Mouse (Mus musculus): ENCODE measurements at regions not wholly inside any gene's neighbourhood (a gene's known extent, or its start where the extent isn't known, plus 50 kb on each side); places are given as distances from the start of the nearest gene placed in this dataset.

GRCm38 (mm10) chr8:91997023-91997891, 195.4 kb upstream of the Irx3 start:
- Histone ChIP-seq H3ac (ENCODE audit: control insufficient read depth, insufficient read length, low read depth) (no peak overlapping the region), H3K79me3 (ENCODE audit: low read depth) (no peaks in the 10 kb centered on the region), H3K27me3 (ENCODE audit: control insufficient read depth, insufficient read depth, insufficient read length) (no peaks in the 10 kb centered on the region), H3K4me3 (ENCODE audit: insufficient read depth, poor library complexity, severe bottlenecking) (no peak overlapping the region), H3K36me3 (ENCODE audit: control insufficient read depth, insufficient read depth) (no peaks in the 10 kb centered on the region), H3K79me2 (ENCODE audit: control insufficient read depth, insufficient read depth) (no peaks in the 10 kb centered on the region)
- no peak for TF ChIP-seq CEBPB (IDR thresholded peaks at IDR 0.05; ENCODE audit: low read depth)
- no peak for TF ChIP-seq USF1 (IDR thresholded peaks at IDR 0.05; ENCODE audit: low read depth)
- no peak for TF ChIP-seq MYOD1 (IDR thresholded peaks at IDR 0.05; ENCODE audit: control insufficient read depth, insufficient read length, low read depth)
- no peak for TF ChIP-seq FOSL1 (IDR thresholded peaks at IDR 0.05; ENCODE audit: insufficient read depth, low read length, poor library complexity, severe bottlenecking)
- no peak for TF ChIP-seq MYOG (IDR thresholded peaks at IDR 0.05; ENCODE audit: control insufficient read depth, extremely low read depth, insufficient read length)
- no peak for TF ChIP-seq MAX (IDR thresholded peaks at IDR 0.05)
- no peak for TF ChIP-seq CTCF (IDR thresholded peaks at IDR 0.05; ENCODE audit: control insufficient read depth, insufficient read depth, insufficient read length)

DNA sequence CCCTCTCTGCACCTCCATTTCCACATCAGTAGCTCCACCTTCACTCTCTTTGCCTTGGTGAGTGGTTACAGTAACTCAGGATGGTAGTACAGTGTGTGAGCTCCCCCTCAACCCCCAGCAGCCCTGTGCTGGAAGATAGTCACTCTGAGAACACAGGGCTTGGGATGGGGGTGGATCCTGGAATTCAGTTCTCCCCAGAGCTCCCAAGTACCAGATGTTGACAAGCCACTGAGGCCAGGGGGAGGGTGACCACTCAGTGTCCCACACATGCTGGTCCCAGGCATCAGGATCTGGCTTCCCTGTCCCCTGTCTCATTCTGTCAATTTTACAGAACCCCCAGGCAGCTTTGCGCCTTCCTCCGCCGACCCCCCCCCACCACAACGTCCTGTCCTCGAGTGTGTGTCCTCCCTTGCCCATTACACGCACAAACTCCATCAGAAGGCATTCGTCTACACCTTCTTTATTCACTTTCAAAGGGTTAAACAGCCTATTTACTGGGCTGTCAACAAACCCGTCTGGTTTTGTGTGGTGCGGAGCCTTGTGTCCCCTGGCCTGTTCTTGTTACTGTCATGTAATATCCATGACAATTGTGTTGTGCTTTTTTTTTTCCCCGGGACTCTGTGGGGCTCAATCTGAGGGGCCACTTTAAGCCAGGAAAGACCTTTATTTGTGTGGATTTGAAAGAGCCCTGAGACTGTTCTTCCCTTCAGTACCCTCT, 194.6 kb upstream of the Irx3 start:
- H3K79me3 ChIP-seq (ENCODE audit: low read depth), result no peaks in the 10 kb centered on the region
- H3K36me3 ChIP-seq (ENCODE audit: control insufficient read depth, insufficient read depth), result no peaks in the 10 kb centered on the region
- H3ac ChIP-seq (ENCODE audit: control insufficient read depth, insufficient read length, low read depth), result no peak overlapping the region
- no peaks in the 10 kb centered on the region for H3K79me2 ChIP-seq (ENCODE audit: control insufficient read depth, insufficient read depth)
- H3K27me3 ChIP-seq (ENCODE audit: control insufficient read depth, insufficient read depth, insufficient read length), result no peaks in the 10 kb centered on the region
- TF ChIP-seq MYOG (IDR thresholded peaks at IDR 0.05; ENCODE audit: control insufficient read depth, extremely low read depth, insufficient read length) (no peak), MAX (IDR thresholded peaks at IDR 0.05) (no peak), MYOD1 (IDR thresholded peaks at IDR 0.05; ENCODE audit: control insufficient read depth, insufficient read length, low read depth) (no peak), USF1 (IDR thresholded peaks at IDR 0.05; ENCODE audit: low read depth) (no peak), CEBPB (IDR thresholded peaks at IDR 0.05; ENCODE audit: low read depth) (no peak), FOSL1 (IDR thresholded peaks at IDR 0.05; ENCODE audit: insufficient read depth, low read length, poor library complexity, severe bottlenecking) (no peak), CTCF (IDR thresholded peaks at IDR 0.05; ENCODE audit: control insufficient read depth, insufficient read depth, insufficient read length) (no peak)
- H3K4me3 ChIP-seq (ENCODE audit: insufficient read depth, poor library complexity, severe bottlenecking), result no peak overlapping the region

- Histone ChIP-seq H3ac (ENCODE audit: control insufficient read depth, insufficient read length, low read depth) (no peak overlapping the region), H3K79me3 (ENCODE audit: low read depth) (no peaks in the 10 kb centered on the region), H3K27me3 (ENCODE audit: control insufficient read depth, insufficient read depth, insufficient read length) (no peaks in the 10 kb centered on the region), H3K79me2 (ENCODE audit: control insufficient read depth, insufficient read depth) (no peaks in the 10 kb centered on the region), H3K4me3 (ENCODE audit: insufficient read depth, poor library complexity, severe bottlenecking) (no peak overlapping the region), H3K36me3 (ENCODE audit: control insufficient read depth, insufficient read depth) (no peaks in the 10 kb centered on the region)
- TF ChIP-seq MAX (IDR thresholded peaks at IDR 0.05) (no peak), USF1 (IDR thresholded peaks at IDR 0.05; ENCODE audit: low read depth) (no peak), FOSL1 (IDR thresholded peaks at IDR 0.05; ENCODE audit: insufficient read depth, low read length, poor library complexity, severe bottlenecking) (no peak), CEBPB (IDR thresholded peaks at IDR 0.05; ENCODE audit: low read depth) (no peak), MYOD1 (IDR thresholded peaks at IDR 0.05; ENCODE audit: control insufficient read depth, insufficient read length, low read depth) (no peak), MYOG (IDR thresholded peaks at IDR 0.05; ENCODE audit: control insufficient read depth, extremely low read depth, insufficient read length) (no peak), CTCF (IDR thresholded peaks at IDR 0.05; ENCODE audit: control insufficient read depth, insufficient read depth, insufficient read length) (no peak)
Measured at GRCm38 (mm10) chr8:91995407-91996144, 193.7 kb upstream of the Irx3 start.

DNA sequence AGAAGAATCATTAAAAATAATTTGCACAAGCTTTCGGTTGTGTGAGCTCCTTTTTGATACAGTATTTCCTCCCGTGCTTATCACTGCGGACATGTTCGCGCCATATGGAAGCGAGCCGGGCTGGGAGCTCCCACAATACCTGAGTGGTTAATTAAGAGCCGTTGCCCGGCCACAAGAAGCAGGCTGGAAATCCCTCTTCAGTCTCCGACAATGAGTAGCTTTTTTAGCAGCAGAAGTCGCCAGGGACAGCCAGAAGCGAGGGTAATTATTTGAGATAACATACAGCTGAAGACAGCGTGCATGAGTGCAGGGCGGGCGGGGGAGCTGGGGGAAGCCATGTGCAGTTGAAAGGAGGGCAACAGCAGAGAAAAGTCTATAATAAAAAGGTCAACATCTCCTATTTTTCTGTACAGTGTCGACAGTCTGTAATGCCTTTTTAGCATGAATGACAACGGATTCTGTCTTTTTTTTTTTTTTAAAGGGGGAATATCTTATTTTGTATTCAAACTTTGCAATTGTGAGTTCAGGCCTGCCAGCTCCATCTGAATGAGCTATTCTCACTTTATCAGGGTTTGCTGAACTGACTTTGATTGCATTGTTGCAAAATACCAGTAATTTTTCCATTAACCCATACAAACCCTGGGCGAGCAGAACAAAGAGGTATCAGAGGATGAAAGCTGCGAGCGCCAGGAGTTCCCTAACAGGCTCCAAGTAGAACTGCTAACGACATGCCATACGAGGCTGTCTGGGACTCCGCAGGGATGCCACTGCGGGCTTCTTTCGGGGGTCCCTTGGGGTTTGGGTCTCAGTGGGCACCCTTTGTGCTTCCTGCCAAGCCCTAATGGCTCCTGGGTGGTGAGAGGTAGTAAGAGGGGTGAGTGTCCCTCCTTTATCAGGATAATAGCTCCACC, 189.9 kb upstream of the Irx3 start:
- TF ChIP-seq CTCF (IDR thresholded peaks at IDR 0.05; ENCODE audit: control insufficient read depth, insufficient read depth, insufficient read length) (no peak), MYOD1 (IDR thresholded peaks at IDR 0.05; ENCODE audit: control insufficient read depth, insufficient read length, low read depth) (no peak), MYOG (IDR thresholded peaks at IDR 0.05; ENCODE audit: control insufficient read depth, extremely low read depth, insufficient read length) (no peak), FOSL1 (IDR thresholded peaks at IDR 0.05; ENCODE audit: insufficient read depth, low read length, poor library complexity, severe bottlenecking) (no peak), CEBPB (IDR thresholded peaks at IDR 0.05; ENCODE audit: low read depth) (no peak), MAX (IDR thresholded peaks at IDR 0.05) (no peak), USF1 (IDR thresholded peaks at IDR 0.05; ENCODE audit: low read depth) (no peak)
- Histone ChIP-seq H3K79me3 (ENCODE audit: low read depth) (no peaks in the 10 kb centered on the region), H3K79me2 (ENCODE audit: control insufficient read depth, insufficient read depth) (no peaks in the 10 kb centered on the region), H3K27me3 (ENCODE audit: control insufficient read depth, insufficient read depth, insufficient read length) (no peaks in the 10 kb centered on the region), H3K36me3 (ENCODE audit: control insufficient read depth, insufficient read depth) (no peaks in the 10 kb centered on the region), H3ac (ENCODE audit: control insufficient read depth, insufficient read length, low read depth) (no peak overlapping the region), H3K4me3 (ENCODE audit: insufficient read depth, poor library complexity, severe bottlenecking) (no peak overlapping the region)

All from C2C12 (cell line).